Comparison of ENCODE assay signal across 8 mouse cellular contexts in the genomic region with DNA sequence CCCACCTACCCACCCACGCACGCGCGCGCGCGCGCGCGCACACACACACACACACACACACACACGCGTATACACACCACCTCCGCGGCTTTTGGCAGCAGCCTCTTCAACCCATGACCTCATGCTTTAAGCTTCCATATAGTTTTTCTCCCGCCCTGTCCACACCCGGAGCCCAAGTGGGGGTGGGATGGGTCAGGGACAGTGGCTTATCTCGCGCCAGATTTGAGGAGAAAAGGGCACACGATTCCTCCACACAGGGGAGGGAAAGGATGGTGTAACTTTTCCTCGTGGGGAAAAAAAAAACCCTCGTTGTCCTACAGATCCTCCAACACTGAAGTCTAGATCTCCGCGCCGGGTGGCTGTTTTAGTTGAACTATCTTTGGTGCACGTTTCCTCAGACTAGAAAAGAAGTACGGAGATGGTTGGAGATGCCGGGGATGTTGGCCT.
DNase-seq lines count a peak whose midpoint lies in the region; TF ChIP-seq lines count a peak whose summit lies in the region.

No protein-coding gene starts in this region.

- peak; percentile 30 for DNase-seq in gastrocnemius, adult 2 months
- no peak for DNase-seq in gastrocnemius, adult 18-20 months (ENCODE audit: low spot score)
- peak; percentile 36 to 64 for DNase-seq in cerebellum, postnatal 14 days
- peak; percentile 47 for DNase-seq in hindbrain, embryonic 10.5 days (ENCODE audit: low spot score)
- DNase-seq in lung, postnatal 4 days = peak; percentile 43 to 60
- DNase-seq in testis, postnatal 10 days (ENCODE audit: low spot score) = peak; percentile 67
- DNase-seq in left cerebral cortex, adult 8-10 months (ENCODE audit: low spot score in 2 of 2) = no peak

- H3K4me1 ChIP-seq in E14TG2a.4 (replicated peaks; ENCODE audit: low read depth, low read length) = peaks cover 60% of the 10 kb centered on the region
- H3K4me1 ChIP-seq in hindbrain, embryonic 10.5 days (replicated peaks) = peaks cover 43% of the 10 kb centered on the region

- H3K36me3 ChIP-seq in E14TG2a.4 (ENCODE audit: insufficient read depth, low read length) = no peaks in the 10 kb centered on the region
- no peaks in the 10 kb centered on the region for H3K36me3 ChIP-seq in hindbrain, embryonic 10.5 days

- WGBS in hindbrain, embryonic 10.5 days = under 1% methylated on average over 27 of the region's 27 CpGs

- H3K4me3 ChIP-seq in gastrocnemius, adult 2 months = peak overlapping the region; percentile 86
- peak overlapping the region; percentile 85 for H3K4me3 ChIP-seq in E14TG2a.4 (replicated peaks; ENCODE audit: low read length)
- peak overlapping the region; percentile 67 for H3K4me3 ChIP-seq in hindbrain, embryonic 10.5 days

- H3K27me3 ChIP-seq in E14TG2a.4 (ENCODE audit: insufficient read depth, low read length) = peaks cover 15% of the 10 kb centered on the region; the same call in 1 of the 2 replicates
- H3K27me3 ChIP-seq in hindbrain, embryonic 10.5 days (ENCODE audit: insufficient read depth, poor library complexity, severe bottlenecking) = peaks cover 9% of the 10 kb centered on the region; the same call in 1 of the 2 replicates

- H3K9me3 ChIP-seq in E14TG2a.4 (ENCODE audit: low read length) = no peaks in the 10 kb centered on the region
- H3K9me3 ChIP-seq in hindbrain, embryonic 10.5 days = no peaks in the 10 kb centered on the region

- intact Hi-C loops in gastrocnemius, adult 2 months (cut with DNase I) = no loop called here

- H3K27ac ChIP-seq in gastrocnemius, adult 2 months = peak overlapping the region; percentile 44
- H3K27ac ChIP-seq in hindbrain, embryonic 10.5 days = peak overlapping the region; percentile 99

- no peak for TF ChIP-seq CTCF in gastrocnemius, adult 2 months (IDR thresholded peaks at IDR 0.05)
- TF ChIP-seq CTCF in E14TG2a.4 (conservative IDR thresholded peaks at IDR 0.05; ENCODE audit: low read length) = no peak

Comparison
In these comparisons a context has a peak if more than half of its experiments do, and no peak if none do; other contexts are left out.
1. DNase-seq: peak in gastrocnemius, adult 2 months (single experiment), cerebellum, postnatal 14 days (2 of 2), hindbrain, embryonic 10.5 days (single experiment), lung, postnatal 4 days (2 of 2) and testis, postnatal 10 days (single experiment); none in gastrocnemius, adult 18-20 months (single experiment) and left cerebral cortex, adult 8-10 months (0 of 2).
2. Peak in every context shown above with its lines, with median percentiles within 50 percentile points of each other: H3K4me3 ChIP-seq.